Mouse (Mus musculus) ES-E14 (cell line): ENCODE data around the gene Fbh1. TPM values are rescaled to one million over a fixed set of nuclear protein-coding genes. Genes with fewer than 3 reads are reported as not detected.

Experiments
- DNase-seq: peaks from one replicate; pipeline ENCODE4 v3.0.0-alpha.2; 2013; ENCODE audit warnings: low read depth, low spot score
- H3K27ac ChIP-seq: 2 replicates; pipeline ENCODE4 v1.5.1; 2012; ENCODE audit warnings: low read depth, mild to moderate bottlenecking, low read length, moderate library complexity, mixed read lengths; ENCODE audit not compliant: poor library complexity, insufficient read depth, severe bottlenecking
- H3K36me3 ChIP-seq: 2 replicates; pipeline ENCODE4 v1.6.1; 2012; ENCODE audit warnings: mild to moderate bottlenecking, low read length, moderate library complexity, mixed read lengths; ENCODE audit not compliant: control insufficient read depth, poor library complexity, insufficient read depth, severe bottlenecking
- H3K4me1 ChIP-seq, 2 experiments: fragments of 150-350 bp in 1 of 2; sonication (generic) in 1 of 2; 2 replicates each; pipeline ENCODE4 v1.6.1; 2012; ENCODE audit warnings: low read length in 2 of 2, mild to moderate bottlenecking in 1 of 2, mixed read lengths in 1 of 2; ENCODE audit not compliant: control insufficient read depth in 2 of 2, insufficient read depth in 2 of 2, poor library complexity in 1 of 2
- H3K4me3 ChIP-seq, 2 experiments: fragments of 150-350 bp in 1 of 2; sonication (generic) in 1 of 2; 2 replicates each; pipeline ENCODE4 v1.5.1; 2012; ENCODE audit warnings: low read length in 2 of 2, low read depth in 1 of 2, mild to moderate bottlenecking in 1 of 2, mixed read lengths in 1 of 2; ENCODE audit not compliant: insufficient read depth in 1 of 2, poor library complexity in 1 of 2, severe bottlenecking in 1 of 2
- H3K9ac ChIP-seq: 2 replicates; pipeline ENCODE4 v1.6.1; 2012; ENCODE audit warnings: low read depth, mild to moderate bottlenecking, low read length, mixed read lengths; ENCODE audit not compliant: poor library complexity, insufficient read depth, severe bottlenecking
- H3K9me3 ChIP-seq: fragments of 150-350 bp; sonication (generic); 2 replicates; pipeline ENCODE4 v1.6.1; 2012; ENCODE audit warnings: low read depth, mild to moderate bottlenecking, low read length; ENCODE audit not compliant: control insufficient read depth, insufficient read depth
- CHD2 ChIP-seq: IDR thresholded peaks from 2 replicates; pipeline ENCODE4 v1.6.1; 2014; ENCODE audit warnings: mild to moderate bottlenecking, low read depth, low read length, inconsistent platforms
- HCFC1 ChIP-seq: IDR thresholded peaks from 2 replicates; pipeline ENCODE4 v1.6.1; 2012; ENCODE audit warnings: low read length, inconsistent platforms, borderline replicate concordance; ENCODE audit not compliant: insufficient read depth
- MAFK ChIP-seq: IDR thresholded peaks from 2 replicates; pipeline ENCODE4 v1.6.1; 2014; ENCODE audit warnings: mild to moderate bottlenecking, low read depth, low read length, inconsistent platforms; ENCODE audit not compliant: insufficient read depth
- ZC3H11A ChIP-seq: IDR thresholded peaks from 2 replicates; pipeline ENCODE4 v1.6.1; 2012; ENCODE audit warnings: low read depth, mild to moderate bottlenecking, inconsistent platforms, low read length, borderline replicate concordance
- ZNF384 ChIP-seq: IDR thresholded peaks from 2 replicates; pipeline ENCODE4 v1.6.1; 2012; ENCODE audit warnings: low read depth, low read length, inconsistent platforms
- in situ Hi-C, 2 experiments: fragments of 600-800 bp; cut with MboI; formaldehyde crosslinking; loops; one replicate each; pipeline ENCODE4 v1.15.1; 2025; ENCODE audit warnings: low sequenced_read_pairs in 2 of 2, inconsistent platforms in 1 of 2; ENCODE audit not compliant: unreplicated experiment in 2 of 2
- total RNA-seq: library from RNA; depleted of rRNA; stranded (reverse); fragments of 300-350 nt; gene quantifications from 2 replicates; pipeline ENCODE4 v1.2.3, GENCODE M21; 2012

Gene Fbh1
- total RNA-seq, 1 experiment, result 51.3 TPM

GRCm38 (mm10) chr2:11732978-11733377, 44.4 kb downstream of the Fbh1 start:
- H3K27ac ChIP-seq, result no peak overlapping the region
- TF ChIP-seq MAFK (no peak), ZC3H11A (no peak), ZNF384 (no peak), HCFC1 (no peak), CHD2 (no peak)
- H3K9ac ChIP-seq, result no peak overlapping the region
- H3K36me3 ChIP-seq, result no peaks in the 10 kb centered on the region
- no peak overlapping the region for H3K4me3 ChIP-seq
- in situ Hi-C loops, result no loop called here
- peaks cover 0 to 2% of the 10 kb centered on the region in 2 experiments; a peak in 1 of 4 replicates for H3K4me1 ChIP-seq
- DNase-seq, result no peak
- H3K9me3 ChIP-seq, result no peaks in the 10 kb centered on the region

DNA sequence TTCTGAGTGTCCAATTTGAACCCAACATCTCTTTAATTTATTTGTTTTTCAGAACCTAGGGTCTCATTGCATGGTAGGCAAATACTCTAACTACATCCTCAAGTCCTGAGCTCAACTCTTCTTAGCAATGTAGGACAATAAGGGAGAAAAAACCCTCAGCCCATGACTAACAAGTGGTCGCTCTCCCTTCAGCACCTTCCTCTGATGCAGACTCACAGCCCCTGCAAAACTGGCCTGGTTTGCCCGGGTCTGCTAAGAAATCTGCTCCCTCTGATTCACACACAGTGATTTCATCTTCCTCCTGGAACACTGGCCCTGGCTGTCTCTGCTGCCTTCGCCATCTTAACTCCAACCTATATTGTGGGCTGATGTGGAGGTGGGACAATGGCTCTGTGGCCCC, 48.3 kb downstream of the Fbh1 start:
- in situ Hi-C loops, result no loop called here
- no peaks in the 10 kb centered on the region for H3K9me3 ChIP-seq
- TF ChIP-seq MAFK, result no peak
- no peak for TF ChIP-seq CHD2
- TF ChIP-seq ZC3H11A, result no peak
- TF ChIP-seq ZNF384, result no peak
- no peak for TF ChIP-seq HCFC1
- no peak overlapping the region for H3K27ac ChIP-seq
- H3K4me3 ChIP-seq, result no peak overlapping the region
- no peak overlapping the region for H3K9ac ChIP-seq
- no peaks in the 10 kb centered on the region for H3K4me1 ChIP-seq
- H3K36me3 ChIP-seq, result no peaks in the 10 kb centered on the region
- DNase-seq, result no peak

DNA sequence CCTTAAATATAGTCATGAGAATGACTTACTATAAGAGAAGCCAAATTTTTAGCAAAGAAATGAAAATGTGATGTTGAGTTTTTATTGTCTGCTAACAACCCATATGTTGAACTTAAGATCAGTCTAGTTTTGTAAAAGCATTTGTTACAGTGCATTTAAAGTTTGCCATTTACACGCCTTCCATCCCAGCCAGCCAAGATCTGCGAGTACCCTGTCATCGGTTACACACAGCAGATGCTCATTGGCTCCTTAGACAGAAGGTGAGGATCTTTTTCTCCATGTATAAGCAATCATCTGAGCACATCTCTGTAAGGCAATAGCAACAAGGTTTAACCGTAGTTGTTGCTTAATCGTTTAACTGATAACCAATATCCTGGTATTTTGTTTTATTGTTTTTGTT, 49.8 kb downstream of the Fbh1 start:
- Histone ChIP-seq H3K9ac (no peak overlapping the region), H3K36me3 (no peaks in the 10 kb centered on the region), H3K27ac (no peak overlapping the region), H3K4me1 (no peaks in the 10 kb centered on the region), H3K9me3 (no peaks in the 10 kb centered on the region), H3K4me3 (no peak overlapping the region)
- no peak for DNase-seq
- in situ Hi-C loops, result no loop called here
- TF ChIP-seq ZC3H11A (no peak), CHD2 (no peak), MAFK (no peak), ZNF384 (no peak), HCFC1 (no peak)

DNA sequence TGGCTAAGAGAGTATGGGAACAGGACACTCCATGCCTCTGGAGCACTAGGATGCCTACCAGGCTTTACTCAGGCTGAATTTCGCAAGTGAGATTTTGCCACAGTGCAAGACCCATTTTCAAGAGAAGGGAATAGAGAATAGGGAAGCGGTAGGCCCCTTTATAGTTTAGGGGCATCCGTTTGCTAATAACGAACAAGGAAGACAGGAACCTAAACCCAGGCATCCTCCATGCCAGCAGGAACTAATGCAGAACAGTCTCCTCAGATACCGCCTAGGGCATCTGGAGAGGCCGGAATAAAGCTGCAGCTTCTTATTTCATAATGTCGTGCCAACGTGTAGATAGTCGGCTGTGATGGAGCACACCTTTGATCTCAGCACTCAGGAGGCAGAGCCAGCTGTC, 54.8 kb downstream of the Fbh1 start:
- H3K9me3 ChIP-seq, result no peaks in the 10 kb centered on the region
- no peak overlapping the region for H3K9ac ChIP-seq
- H3K4me1 ChIP-seq, result no peaks in the 10 kb centered on the region
- H3K4me3 ChIP-seq, result no peak overlapping the region
- no peak for DNase-seq
- in situ Hi-C loops, result no loop called here
- no peak overlapping the region for H3K27ac ChIP-seq
- TF ChIP-seq MAFK, result no peak
- no peaks in the 10 kb centered on the region for H3K36me3 ChIP-seq

DNA sequence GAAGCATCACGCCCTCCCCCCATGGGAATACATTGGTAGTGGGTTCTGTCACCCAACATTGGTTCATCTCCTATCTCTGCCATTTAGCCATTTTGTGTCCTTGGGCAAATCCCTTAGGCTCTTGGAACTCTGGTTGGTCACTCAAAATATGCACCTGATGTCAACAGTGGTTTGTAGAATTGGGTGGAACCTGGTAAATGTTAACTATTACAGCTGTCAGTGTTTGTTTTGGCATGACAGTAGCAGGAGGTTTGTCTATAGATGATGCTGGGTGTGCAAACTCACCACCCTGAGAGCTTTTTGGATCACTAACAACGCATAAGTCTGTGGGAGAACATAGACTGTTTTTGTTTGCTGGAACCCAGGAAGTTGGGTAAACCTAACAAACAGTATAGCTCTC, 58.8 kb downstream of the Fbh1 start:
- H3K27ac ChIP-seq, result no peak overlapping the region
- H3K4me1 ChIP-seq, result no peaks in the 10 kb centered on the region
- TF ChIP-seq ZC3H11A (no peak), ZNF384 (no peak), MAFK (no peak), HCFC1 (no peak), CHD2 (no peak)
- no peaks in the 10 kb centered on the region for H3K9me3 ChIP-seq
- in situ Hi-C loops, result no loop called here
- no peak overlapping the region for H3K4me3 ChIP-seq
- no peaks in the 10 kb centered on the region for H3K36me3 ChIP-seq
- no peak for DNase-seq
- no peak overlapping the region for H3K9ac ChIP-seq
